Mouse (Mus musculus) urinary bladder, postnatal 14 days (tissue): ENCODE data around the gene Mrm2.
"Not testable (repeated sequence)": the region's sequence is repeated elsewhere in the genome, so short reads cannot be mapped to it uniquely, and the experiment has no call there.

ENCODE experiments used
- DNase-seq: peaks from one replicate; pipeline ENCODE4 v3.0.0; 2021; ENCODE audit warnings: low spot score

The Mrm2 gene

GRCm38 (mm10) chr5:140331615-140332512, at the start of gene Mrm2:
TSS of gene Mrm2 (minus strand) at chr5:140331898.
- DNase-seq = peak; percentile 85

GRCm38 (mm10) chr5:140381156-140381555, 49.5 kb upstream of the Mrm2 start:
- DNase-seq = no peak

- no peak for DNase-seq
Observed at GRCm38 (mm10) chr5:140379299-140379698, 47.6 kb upstream of the Mrm2 start.

- DNase-seq = no peak
Observed at GRCm38 (mm10) chr5:140378121-140378853, 46.6 kb upstream of the Mrm2 start.

- no peak for DNase-seq
Observed at GRCm38 (mm10) chr5:140375249-140375829, 43.6 kb upstream of the Mrm2 start.

GRCm38 (mm10) chr5:140374226-140374625, 42.5 kb upstream of the Mrm2 start:
- no peak for DNase-seq

- DNase-seq = no peak
Observed at GRCm38 (mm10) chr5:140373711-140374110, 42.0 kb upstream of the Mrm2 start.

GRCm38 (mm10) chr5:140371671-140372070, 40.0 kb upstream of the Mrm2 start:
- no peak for DNase-seq

- no peak for DNase-seq
Observed at GRCm38 (mm10) chr5:140370446-140371254, 39.0 kb upstream of the Mrm2 start.

GRCm38 (mm10) chr5:140369466-140369865, 37.8 kb upstream of the Mrm2 start:
- no peak for DNase-seq

- peak; percentile 70 for DNase-seq
Observed at GRCm38 (mm10) chr5:140368926-140369325, 37.2 kb upstream of the Mrm2 start.

DNA sequence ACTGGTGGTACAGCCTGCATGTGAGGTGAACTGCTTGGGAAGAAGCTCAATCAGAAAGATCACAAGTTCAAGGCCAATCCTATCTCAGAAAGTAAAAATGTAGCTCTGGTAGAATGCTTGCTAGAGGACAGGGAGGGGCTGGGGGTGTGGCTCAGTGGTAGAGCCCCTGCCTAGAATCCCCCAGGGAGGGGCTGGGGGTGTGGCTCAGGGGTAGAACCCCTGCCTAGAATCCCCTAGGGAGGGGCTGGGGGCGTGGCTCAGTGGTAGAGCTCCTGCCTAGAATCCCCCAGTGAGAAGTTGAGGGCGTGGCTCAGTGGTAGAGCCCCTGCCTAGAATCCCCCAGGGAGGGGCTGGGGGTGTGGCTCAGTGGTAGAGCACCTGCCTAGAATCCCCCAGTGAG, 36.4 kb upstream of the Mrm2 start:
- DNase-seq = not testable (repeated sequence)

GRCm38 (mm10) chr5:140364415-140364814, 32.7 kb upstream of the Mrm2 start:
- DNase-seq = no peak

GRCm38 (mm10) chr5:140359930-140360674, 28.4 kb upstream of the Mrm2 start:
- no peak for DNase-seq

DNA sequence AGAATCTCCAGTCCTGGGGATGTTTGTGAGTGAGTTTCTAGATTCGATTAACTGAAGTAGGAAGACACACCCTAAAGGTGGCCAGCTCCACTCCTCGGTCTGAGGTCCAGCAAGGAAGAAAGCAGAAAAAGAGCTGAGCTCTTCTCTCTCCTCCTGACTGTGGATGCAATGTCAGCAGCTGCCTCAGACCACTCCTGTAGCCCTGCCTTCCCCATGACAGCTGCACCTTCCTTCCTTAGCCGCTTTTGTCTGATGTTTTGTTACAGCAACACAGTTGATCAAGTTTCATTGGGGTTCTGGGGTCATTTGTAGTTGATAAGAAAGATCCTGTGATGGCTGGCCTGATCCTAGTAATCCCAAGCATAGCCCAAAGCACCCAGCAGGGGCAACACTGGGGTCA, 25.8 kb upstream of the Mrm2 start:
- DNase-seq = no peak

DNA sequence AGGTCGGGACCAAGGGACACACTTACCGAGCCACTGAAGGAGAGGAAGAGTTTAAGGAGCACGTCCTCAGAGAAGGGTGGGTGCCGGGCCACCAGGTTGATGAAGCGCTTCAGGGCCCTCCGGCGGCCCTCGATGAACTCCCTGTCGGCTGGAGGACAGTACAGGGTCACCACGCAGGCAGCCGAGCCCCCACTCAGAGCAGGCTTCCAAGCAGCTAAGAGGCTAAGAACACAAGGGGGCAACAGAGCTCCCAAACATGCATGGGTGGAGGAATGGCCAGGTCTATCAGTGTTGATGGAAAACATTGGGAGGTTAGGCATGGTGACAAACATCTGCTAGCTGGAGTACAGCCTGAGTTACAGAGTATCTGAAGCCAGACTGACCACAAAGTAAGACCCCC, 24.2 kb upstream of the Mrm2 start:
- no peak for DNase-seq

DNA sequence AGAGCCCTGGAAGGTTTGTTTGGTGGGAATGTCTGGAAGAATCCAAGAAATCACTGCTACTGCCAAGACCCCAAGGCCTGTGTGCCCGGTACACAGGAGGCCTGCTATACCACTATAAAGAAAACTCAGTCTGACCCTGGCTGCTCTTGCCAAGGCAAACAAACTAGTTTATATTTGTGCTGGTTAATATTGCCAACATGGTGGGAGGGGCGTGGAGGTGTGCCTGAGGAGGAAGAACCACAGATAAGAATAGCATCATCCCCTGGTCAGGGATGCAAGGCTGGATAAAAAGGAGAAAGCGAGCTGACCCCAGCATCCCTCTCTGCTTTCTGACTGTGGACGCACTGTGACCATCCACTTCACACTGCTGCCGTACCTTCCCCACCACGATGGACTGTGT, 20.7 kb upstream of the Mrm2 start:
- no peak for DNase-seq

GRCm38 (mm10) chr5:140350731-140351497, 19.2 kb upstream of the Mrm2 start:
- DNase-seq = no peak

GRCm38 (mm10) chr5:140349882-140350281, 18.2 kb upstream of the Mrm2 start:
- no peak for DNase-seq

- DNase-seq = no peak
Observed at GRCm38 (mm10) chr5:140346050-140346449, 14.4 kb upstream of the Mrm2 start.
